Mouse (Mus musculus) liver, adult (tissue): Measurements from ENCODE around the gene Hoxa3.

Source experiments
- GATA4 ChIP-seq: IDR thresholded peaks from 2 replicates; pipeline ENCODE4 v1.6.1; 2014; ENCODE audit warnings: mild to moderate bottlenecking, low read length; ENCODE audit not compliant: insufficient replicate concordance

The Hoxa3 gene

DNA sequence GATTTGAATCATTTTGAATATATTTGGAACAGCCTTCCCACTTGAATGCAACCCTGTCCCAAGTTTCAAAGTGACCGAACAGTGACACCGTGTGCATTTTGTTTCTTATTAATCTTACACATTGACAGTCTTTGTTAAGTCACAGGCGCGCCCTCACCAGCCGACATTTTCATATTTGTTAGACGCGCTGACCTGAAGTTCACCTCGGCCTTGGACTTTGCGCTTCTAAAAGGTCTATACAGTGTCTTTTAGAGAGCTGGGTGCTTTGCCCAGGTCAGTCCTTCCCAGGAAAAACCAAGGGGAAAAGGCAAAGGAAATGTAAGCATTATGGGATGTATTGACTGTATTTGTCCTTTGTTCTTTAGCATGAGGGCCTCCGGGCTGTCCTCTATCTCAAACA, 18.4 kb downstream of the Hoxa3 start:
- no peak for TF ChIP-seq GATA4

DNA sequence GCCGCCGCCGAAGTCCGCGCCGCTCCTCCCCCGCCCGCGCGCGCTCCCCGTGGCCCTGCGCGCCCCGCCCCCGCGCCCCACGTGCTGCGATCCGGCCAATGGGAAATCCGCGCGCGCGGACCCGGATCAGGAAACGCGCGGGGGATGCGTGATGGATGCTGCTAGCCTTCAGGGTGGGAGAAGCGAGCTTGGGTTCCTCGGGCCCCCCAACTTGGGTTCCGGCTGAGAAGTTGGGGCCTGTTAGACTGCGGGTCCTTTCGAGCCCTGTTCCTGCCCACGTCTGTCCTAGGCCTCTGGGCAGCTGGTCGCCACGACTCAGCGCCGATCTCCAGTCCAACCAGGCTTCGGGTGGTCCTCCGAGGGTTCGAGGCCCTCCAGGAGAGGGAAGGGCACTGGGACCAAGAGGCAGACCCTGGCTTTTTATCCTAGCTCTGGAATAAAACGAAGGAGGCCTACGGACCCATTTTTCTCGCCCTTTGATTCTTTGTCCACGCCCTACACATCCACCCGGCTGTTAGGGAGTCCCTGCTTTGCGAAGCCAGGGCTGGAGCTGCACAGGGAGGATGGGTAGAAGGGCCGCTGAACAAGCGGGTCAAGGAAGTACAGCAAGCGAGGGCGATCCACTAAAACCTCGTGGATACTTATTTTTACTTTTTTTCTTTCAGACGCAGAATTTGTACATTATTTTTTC, 21.1 kb downstream of the Hoxa3 start:
- TF ChIP-seq GATA4 = no peak

DNA sequence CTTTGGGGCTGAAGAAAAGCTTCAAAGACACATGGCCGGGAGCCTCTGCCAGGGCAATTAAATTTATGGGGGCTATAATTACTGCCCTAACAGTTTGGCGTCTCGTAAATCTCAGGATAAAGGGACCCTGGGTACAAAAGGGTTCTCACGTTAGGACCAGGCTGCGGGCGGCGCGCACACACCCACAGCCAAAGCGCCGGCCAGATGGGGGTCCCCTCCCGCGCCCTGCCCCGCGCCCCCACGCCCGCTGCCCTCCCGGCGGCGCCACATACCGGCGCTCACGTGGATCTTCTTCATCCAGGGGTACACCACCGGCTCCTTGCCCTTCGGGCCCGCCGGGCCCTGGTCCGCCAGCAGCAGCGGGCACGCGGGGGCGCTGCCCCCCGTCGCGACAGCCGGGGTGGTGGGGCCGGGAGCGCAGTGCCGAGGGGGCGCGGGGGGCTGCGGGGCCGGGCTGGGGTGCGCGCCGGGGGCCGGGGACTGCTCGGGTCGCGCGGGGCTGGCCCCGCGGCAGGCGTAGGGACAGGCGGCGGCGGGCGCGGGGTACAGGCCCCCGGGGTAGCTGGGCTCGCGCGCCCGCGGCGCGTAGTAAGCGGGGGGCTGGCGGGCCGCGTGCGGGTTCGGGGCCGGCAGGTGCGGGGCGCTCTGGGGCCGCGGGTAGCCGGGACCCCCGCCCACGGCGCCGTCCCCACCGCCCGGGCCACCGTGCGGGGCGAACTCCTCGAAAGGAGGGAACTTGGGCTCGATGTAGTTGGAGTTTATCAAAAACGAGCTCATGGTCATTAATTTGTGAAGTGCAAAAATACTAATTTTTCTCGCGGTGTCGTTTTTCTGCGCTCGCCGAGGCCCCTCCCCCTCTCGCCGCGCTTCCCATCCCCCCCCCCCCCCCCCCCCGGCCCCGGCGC, 22.0 kb downstream of the Hoxa3 start, which contains the start of gene Hoxa4:
Gene Hoxa4, minus strand, starts transcription at position 848 of the 905 bp plus-strand sequence.
- TF ChIP-seq GATA4 = no peak

DNA sequence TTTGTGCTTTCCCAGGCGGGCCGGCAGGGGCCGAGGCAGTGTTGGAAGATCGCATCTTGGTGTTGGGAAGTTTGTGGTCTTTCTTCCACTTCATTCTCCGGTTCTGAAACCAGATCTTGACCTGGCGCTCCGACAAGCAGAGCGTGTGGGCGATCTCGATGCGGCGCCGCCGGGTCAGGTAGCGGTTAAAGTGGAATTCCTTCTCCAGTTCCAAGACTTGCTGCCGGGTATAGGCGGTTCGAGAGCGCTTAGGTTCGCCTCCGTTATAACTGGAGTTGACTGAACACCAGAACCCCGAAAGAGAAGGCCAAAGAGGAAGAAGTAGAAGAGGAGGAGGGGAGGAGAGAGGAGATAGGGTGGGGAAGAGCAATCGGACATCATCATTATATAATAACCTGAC, 22.7 kb downstream of the Hoxa3 start:
- no peak for TF ChIP-seq GATA4

DNA sequence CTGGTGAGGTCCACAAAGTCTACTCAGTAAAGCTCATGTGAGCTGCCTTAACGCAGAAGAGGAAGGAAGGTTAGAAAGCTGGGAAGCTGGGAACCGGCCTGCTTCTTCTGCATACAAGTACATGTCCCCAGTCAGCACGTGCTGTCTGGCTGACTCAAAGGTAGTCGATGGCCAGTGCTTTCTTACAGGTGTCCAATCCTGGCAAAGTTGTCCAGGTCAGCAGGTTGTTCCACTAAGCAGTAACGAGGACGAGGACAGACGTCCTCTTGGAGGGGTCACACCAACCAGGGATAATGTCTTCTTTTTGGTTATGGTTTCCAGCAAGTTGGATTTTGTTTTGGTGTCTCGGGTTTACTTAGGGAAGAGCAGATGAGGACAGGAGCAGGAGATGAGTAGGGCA, 23.2 kb downstream of the Hoxa3 start:
- no peak for TF ChIP-seq GATA4

DNA sequence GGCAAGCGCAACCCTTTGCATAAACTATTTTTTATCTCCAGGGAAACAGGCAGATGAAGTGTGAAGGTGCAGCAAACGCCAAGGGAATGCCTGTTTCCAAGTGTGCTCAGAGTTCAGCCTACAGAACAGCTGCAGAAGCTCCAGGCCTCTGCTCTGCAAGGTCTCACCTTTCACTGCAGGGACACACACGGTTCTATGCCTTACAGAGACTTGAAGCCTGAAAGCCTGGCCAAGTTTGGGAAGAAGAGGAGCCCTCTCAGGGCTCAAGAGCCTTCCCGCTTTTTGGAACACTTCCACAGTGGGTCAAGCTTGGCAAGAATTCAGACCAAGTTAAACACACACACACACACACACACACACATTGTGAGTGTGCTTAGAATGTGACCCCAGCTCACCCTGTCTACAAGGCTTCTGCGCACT, 24.0 kb downstream of the Hoxa3 start:
- no peak for TF ChIP-seq GATA4

DNA sequence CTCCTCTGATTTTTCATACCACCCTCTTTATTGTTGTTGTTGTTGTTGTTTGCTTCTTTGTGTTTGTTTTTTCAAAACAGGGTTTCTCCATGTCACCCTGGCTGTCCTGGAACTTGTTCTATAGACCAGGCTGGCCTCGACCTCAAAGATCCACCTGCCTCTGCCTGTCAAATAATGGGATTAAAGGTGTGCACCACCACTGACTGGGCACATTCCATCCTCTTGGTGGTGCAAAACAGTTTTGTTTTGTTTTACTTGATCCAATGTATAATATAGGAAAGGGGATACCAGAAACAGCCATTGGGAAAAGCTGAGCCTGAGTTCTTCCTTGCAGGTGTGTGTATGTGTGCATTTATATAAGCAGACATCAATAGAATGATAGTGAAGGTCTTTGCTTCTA, 26.6 kb downstream of the Hoxa3 start:
- no peak for TF ChIP-seq GATA4

DNA sequence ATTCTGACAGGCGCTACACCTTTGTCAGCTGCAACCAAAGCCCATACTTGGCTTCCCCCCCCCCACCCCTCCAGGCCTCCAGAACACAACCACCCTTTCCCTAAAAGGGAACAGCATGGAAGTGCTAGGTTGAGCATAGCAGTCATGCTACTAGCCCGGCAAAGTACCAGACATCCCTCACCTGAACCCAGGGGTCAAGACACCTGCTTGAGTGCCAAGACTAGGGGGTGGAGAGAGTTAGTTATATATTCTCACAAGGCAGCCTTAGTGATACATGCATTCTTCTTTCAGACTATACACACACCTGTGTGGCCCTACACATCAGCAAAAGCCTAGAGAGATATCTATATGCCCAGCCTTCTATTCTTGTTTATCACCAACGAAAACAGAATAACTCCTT, 27.3 kb downstream of the Hoxa3 start:
- no peak for TF ChIP-seq GATA4

DNA sequence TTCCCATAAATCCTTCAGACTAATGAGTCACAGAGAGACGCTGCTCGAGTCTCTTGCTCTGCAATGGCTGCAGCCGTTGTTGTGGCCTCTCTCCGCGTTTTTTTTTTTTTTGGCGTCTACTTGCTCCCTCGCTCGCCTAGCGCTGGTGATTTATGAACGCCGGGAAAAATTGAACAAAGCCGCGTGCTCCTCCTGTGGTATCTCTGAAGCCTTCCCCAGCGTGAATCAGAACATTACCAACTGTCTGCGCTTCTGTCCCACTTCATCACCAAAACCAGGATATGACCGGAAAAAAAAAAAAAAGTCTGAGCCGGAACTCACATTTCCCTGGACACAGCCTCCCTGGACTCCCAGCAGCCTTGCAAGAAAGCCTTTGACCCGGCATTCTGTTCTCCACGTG, 27.9 kb downstream of the Hoxa3 start:
- no peak for TF ChIP-seq GATA4

DNA sequence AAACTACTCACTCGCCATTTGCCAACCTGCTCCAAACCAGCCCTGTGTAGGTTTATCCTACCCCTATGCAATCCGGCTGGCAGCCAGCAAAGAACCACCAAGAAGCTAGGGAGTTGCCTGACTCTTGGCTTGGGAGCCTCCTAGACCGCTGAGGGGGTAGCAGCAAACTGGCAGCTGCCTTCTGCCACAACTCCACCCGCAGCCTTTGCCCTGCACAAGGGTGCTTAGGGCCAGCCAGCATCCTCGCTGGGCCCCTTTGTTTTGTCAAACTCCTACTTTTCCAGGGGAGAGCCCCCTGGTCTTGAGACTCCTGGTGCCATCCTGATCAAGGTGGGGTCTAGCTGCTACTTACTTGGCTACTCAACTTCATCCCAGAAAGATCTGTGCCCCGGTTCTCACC, 28.5 kb downstream of the Hoxa3 start:
- TF ChIP-seq GATA4 = no peak

DNA sequence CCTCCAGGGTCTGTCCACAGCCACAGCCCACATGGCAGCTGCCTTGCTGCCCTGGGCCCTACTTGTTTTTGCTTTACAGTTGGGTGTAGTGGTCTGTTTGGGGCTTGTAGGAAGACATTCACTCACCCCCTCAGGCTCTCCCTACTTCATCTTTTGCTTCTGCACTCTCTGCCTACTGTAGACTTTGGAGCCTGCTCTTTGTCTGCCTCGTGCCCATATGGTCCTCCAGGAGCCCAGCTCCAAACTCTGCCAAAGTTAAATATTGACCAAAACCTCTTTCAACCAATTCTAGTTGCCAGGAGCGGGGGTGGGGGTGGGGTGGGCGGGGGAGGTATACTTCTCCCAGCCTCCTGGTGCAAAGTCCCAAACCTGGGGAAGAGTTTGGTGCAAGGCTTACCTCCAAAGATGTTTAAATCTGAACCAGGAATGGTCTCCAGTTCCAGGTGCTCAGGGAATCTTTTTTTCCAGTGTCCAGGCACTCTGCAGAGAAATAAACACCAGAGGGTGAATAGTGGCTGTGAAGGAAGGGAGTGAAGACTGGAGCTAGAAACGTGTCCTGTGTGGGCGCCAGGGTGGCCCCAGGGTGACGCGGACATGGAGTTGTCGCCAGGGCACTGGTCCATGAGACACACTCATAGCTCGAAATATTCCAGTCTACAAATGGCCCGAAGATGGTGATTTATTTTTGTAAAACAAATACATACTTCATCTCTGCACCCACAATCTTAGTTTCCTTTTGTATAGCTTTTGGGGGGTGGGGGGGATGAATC, 29.6 kb downstream of the Hoxa3 start:
- TF ChIP-seq GATA4 = no peak

DNA sequence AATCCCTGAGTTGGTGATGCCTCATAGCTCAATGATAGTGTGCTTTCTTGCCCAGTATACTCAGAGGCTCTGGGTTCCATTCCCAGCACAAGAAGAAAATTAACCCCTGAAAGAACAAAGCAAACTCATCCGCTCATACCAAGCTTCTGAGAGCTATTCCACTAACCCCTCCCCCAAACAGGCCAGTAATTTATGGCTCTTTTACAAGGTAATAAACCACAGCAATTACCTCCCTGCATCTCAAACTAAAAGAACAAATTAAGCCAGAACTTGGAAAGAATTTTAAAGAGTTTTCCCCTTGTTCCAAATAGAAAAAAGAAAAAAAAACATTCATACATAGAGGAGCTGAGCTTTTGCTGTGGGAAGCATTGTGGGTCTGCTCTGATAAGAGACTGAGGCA, 30.3 kb downstream of the Hoxa3 start:
- TF ChIP-seq GATA4 = no peak

DNA sequence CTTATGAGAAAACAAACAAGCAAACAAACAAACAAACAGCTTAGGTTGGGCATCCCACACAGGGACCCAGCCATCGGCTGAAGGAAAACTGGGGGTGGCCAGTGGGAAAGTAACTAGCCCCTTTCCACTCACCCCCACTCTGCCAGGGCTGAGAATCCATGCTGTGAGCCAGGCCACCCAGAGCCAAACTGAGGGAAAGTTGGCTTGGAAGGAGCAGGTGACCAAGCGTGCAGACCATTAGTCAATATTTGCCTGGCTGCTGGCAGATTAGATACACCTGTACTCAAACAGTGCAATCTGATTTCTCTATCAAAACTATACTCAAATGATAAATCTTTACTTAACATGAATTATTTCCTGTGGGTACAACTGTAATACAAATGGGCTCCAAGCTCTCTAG, 31.1 kb downstream of the Hoxa3 start:
- no peak for TF ChIP-seq GATA4

DNA sequence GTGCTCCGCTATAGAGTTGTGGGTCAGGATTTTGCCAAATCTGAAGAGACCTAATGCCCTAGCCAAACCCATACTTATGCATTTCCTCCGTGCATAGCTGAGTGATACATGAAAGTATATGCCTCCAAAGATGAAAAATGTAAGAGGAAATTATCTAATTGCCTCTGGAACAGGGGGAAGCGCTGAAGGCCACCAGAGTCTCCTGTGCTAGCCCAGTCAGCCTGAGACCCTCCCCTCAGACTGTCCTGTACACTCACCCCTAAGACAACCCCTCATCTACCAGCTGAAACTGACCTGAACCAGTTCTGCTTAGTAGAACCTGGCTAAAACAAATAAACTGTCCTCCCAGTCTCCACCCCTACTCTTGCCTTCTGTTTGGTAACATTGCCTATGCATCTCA, 32.4 kb downstream of the Hoxa3 start:
- TF ChIP-seq GATA4 = no peak

DNA sequence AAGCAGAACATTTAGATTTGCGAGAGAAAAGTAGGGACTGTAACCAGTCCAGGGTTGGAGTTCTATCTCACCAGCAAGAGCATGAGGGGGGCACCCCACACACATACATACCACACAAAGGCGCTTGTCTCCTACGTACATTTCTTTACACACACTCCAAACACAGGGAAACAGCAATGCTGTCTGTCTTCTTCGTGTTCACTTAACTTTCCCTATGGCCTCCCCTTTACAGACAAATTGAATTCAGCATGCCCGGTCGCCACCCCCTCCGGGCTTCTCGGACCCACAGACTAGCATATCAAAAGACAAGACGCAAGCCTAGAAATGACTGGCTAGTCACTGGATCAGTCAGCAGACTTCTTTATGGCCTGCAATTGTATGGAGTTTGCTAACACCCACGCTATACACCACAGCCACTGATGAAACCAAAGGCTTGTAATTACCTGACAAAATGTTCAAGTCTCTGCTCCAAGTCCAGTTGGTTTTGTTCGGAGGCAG, 32.9 kb downstream of the Hoxa3 start:
- TF ChIP-seq GATA4 = no peak
